Mouse (Mus musculus) neural tube, embryonic 14.5 days (tissue): ENCODE data around the gene Ankrd36. TPM values are rescaled to one million over a fixed set of nuclear protein-coding genes. Genes with fewer than 3 reads are reported as not detected.

Experiments
- ATAC-seq: fragments of 200-750 bp; cut with Nextera tagmentation; 2 replicates; pipeline ENCODE4 v1.8.0; 2017; ENCODE audit warnings: low read depth, mild to moderate bottlenecking, moderate TSS enrichment, moderate library complexity
- H3K27ac ChIP-seq: fragments of 300-500 bp; sonication (generic); 2 replicates; pipeline ENCODE4 v1.5.1; 2014; ENCODE audit warnings: low read depth, mild to moderate bottlenecking, control low read depth, low read length, moderate library complexity, mixed read lengths
- H3K27me3 ChIP-seq: fragments of 300-500 bp; sonication (generic); 2 replicates; pipeline ENCODE4 v1.6.1; 2014; ENCODE audit warnings: low read length; ENCODE audit not compliant: control insufficient read depth, insufficient read depth
- H3K36me3 ChIP-seq: fragments of 300-500 bp; sonication (generic); 2 replicates; pipeline ENCODE4 v1.6.1; 2014; ENCODE audit warnings: low read length, mixed read lengths; ENCODE audit not compliant: control insufficient read depth, insufficient read depth
- H3K4me1 ChIP-seq: fragments of 300-500 bp; sonication (generic); 2 replicates; pipeline ENCODE4 v1.6.1; 2014; ENCODE audit warnings: low read length; ENCODE audit not compliant: control insufficient read depth, insufficient read depth
- H3K4me2 ChIP-seq: fragments of 300-500 bp; sonication (generic); 2 replicates; pipeline ENCODE4 v1.6.1; 2014; ENCODE audit warnings: mild to moderate bottlenecking, low read depth, low read length, control low read depth
- H3K4me3 ChIP-seq: fragments of 300-500 bp; sonication (generic); 2 replicates; pipeline ENCODE4 v1.5.1; 2014; ENCODE audit warnings: low read depth, low read length, control low read depth, mixed read lengths
- H3K9ac ChIP-seq: fragments of 300-500 bp; sonication (generic); replicated peaks from 2 replicates; pipeline ENCODE4 v1.6.1; 2014; ENCODE audit warnings: low read depth, mild to moderate bottlenecking, control low read depth, low read length, mixed read lengths
- H3K9me3 ChIP-seq: fragments of 300-500 bp; sonication (generic); 2 replicates; pipeline ENCODE4 v1.6.1; 2016; ENCODE audit warnings: low read length; ENCODE audit not compliant: control insufficient read depth
- WGBS: fragments of 180-500 bp; shearing (Covaris S2); extraction: QIAGEN DNeasy Blood & Tissue Kit; methylation state at CpG from one replicate; pipeline ENCODE4 v1.1.7; 2014; 5-methylcytosine and 5-hydroxymethylcytosine counted together
- polyA plus RNA-seq: library from polyadenylated mRNA; unstranded; fragments of >200 nt; fragmentation: Nextera tagmentation; extraction: Ambion mirVana; gene quantifications from 2 replicates; pipeline ENCODE4 v1.2.1, GENCODE M21; 2014

Gene Ankrd36
- polyA plus RNA-seq, 1 experiment from 2014 or later: not detected

DNA sequence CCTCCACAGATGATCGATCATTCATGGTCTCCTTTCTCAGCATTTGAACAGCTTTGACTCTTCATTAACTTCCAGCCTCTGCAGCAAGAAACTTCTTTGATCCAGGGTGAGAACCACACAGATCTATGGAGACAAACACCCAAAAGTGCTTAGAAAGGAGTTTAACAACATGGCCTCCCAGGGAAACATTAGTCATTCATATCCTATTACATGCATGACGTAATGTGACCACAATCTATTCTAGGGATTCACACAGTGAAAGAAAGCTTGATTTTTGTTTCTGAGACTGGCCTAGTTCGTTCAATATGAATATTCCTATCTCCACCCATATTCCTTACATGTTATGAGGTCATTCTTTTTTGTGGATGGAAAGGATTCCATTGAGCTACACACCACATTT lies 3.9 kb upstream of the Ankrd36 start:
- no peak overlapping the region for H3K9ac ChIP-seq
- ATAC-seq: no peak
- H3K4me2 ChIP-seq: no peak overlapping the region
- H3K4me1 ChIP-seq: no peaks in the 10 kb centered on the region
- no peak overlapping the region for H3K4me3 ChIP-seq
- H3K27ac ChIP-seq: no peak overlapping the region
- no peaks in the 10 kb centered on the region for H3K27me3 ChIP-seq
- H3K36me3 ChIP-seq: no peaks in the 10 kb centered on the region
- WGBS: 82% methylated on average over 3 of the region's 3 CpGs
- no peaks in the 10 kb centered on the region for H3K9me3 ChIP-seq

DNA sequence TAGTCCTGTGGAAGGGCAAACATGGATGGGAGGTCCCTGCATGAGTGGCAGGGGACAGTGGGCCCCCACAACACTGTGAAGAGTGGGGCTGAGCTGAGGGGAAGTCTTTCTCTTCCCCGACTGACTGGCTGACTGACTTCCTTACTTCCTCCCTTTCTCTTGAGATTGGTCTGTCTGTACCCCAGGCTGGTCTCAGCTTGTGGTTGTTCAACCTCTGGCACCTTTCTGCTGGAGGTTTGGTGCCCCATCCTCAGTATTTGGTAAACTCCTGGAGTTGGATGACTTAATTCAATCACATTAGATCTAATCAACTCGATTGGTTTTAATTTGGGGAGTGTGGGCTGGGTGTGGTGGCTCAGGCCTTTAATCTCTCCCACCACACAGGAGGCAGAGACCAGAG lies 3.0 kb upstream of the Ankrd36 start:
- Histone ChIP-seq H3K4me2 (no peak overlapping the region), H3K4me3 (no peak overlapping the region), H3K27ac (no peak overlapping the region), H3K9me3 (no peaks in the 10 kb centered on the region), H3K27me3 (no peaks in the 10 kb centered on the region), H3K9ac (no peak overlapping the region), H3K36me3 (no peaks in the 10 kb centered on the region), H3K4me1 (no peaks in the 10 kb centered on the region)
- 69% methylated on average over 2 of the region's 2 CpGs for WGBS
- no peak for ATAC-seq

DNA sequence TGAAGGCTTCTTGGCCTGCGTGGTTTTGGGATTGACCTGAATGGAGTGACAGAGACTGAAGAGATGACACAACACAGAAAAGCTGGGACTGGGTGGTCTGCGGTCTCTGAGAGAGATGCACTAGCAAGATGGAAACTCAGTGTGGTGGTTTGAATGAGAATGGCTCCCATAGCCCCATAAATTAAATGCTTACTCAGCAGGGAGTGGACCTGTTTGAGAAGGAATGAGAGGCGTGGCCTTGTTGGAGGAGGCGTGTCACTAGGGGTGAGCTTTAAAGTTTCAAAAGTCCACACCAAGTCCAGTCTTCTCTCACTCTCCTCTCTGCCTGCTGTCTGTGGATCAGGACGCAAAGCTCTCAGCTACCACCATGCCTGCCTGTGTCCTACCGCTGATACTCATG lies 1.8 kb upstream of the Ankrd36 start:
- H3K27me3 ChIP-seq: no peaks in the 10 kb centered on the region
- H3K4me2 ChIP-seq: no peak overlapping the region
- no peak for ATAC-seq
- H3K4me1 ChIP-seq: no peaks in the 10 kb centered on the region
- H3K9me3 ChIP-seq: no peaks in the 10 kb centered on the region
- H3K4me3 ChIP-seq: no peak overlapping the region
- no peak overlapping the region for H3K27ac ChIP-seq
- 97% methylated on average over 6 of the region's 6 CpGs for WGBS
- H3K9ac ChIP-seq: no peak overlapping the region
- no peaks in the 10 kb centered on the region for H3K36me3 ChIP-seq

DNA sequence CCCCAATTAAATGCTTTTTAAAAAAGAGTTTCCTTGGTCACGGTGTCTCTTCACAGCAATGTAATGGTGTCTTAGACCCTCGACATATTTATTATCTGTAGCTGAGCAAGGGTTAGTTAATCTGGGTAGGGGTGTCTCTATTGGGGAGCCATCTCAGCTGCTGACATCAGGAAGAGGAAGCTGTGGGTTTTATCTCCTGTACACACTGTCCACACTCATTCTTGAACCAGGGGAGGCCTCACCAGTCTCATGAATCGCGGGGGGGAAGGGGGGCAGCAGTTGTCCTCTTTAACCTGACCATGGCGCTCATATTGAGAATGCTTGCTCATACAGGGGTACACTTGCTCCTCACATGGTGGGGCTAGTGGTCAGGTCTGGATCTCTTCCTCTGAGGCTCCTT lies 1.4 kb upstream of the Ankrd36 start:
- Histone ChIP-seq H3K9ac (no peak overlapping the region), H3K9me3 (no peaks in the 10 kb centered on the region), H3K4me3 (no peak overlapping the region), H3K27ac (no peak overlapping the region), H3K4me2 (no peak overlapping the region), H3K36me3 (no peaks in the 10 kb centered on the region), H3K27me3 (no peaks in the 10 kb centered on the region), H3K4me1 (no peaks in the 10 kb centered on the region)
- ATAC-seq: no peak
- 96% methylated on average over 5 of the region's 5 CpGs for WGBS

DNA sequence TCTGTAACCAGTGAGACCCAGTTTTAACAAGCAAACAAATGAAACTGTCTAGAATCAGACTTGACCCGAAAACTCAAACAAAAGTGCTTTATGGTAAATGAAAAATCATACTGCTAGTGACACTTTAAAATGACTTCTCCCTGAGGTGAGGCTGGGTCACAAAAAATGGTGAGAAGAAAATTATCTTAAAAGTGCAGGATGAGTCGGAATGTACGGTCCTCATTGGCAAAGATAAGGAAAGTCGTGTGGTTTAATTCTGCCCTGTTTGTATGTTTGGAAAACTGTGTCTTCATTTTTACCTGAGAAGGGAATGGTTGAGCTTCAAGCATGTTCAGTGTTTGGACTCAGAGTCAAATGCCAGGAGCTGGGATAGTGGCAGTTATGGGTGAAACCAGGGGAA lies 2.4 kb downstream of the Ankrd36 start:
- Histone ChIP-seq H3K9me3 (no peaks in the 10 kb centered on the region), H3K4me1 (no peaks in the 10 kb centered on the region), H3K4me2 (no peak overlapping the region), H3K27ac (no peak overlapping the region), H3K9ac (no peak overlapping the region), H3K36me3 (no peaks in the 10 kb centered on the region), H3K4me3 (no peak overlapping the region), H3K27me3 (no peaks in the 10 kb centered on the region)
- no peak for ATAC-seq
- WGBS: 91% methylated on average over 4 of the region's 4 CpGs

DNA sequence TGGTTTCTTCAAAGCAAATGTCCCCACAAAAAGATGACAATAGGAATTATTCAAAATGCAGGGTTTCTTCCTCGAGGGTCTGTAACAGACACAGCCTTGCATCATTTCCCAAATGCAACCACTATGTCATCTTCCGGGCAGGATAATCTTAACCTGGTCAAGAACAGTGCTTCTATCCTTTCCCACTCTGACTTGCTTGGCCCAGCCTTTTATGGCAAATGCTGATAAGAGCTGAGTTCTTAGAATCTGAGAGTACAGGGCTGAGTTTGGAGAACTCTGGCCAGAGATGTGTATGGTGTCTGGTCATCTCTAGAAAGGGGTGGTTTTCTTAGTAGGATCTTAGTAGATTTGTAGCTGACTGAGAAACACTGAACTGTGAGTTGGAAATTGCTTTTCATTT lies 4.3 kb downstream of the Ankrd36 start:
- no peaks in the 10 kb centered on the region for H3K4me1 ChIP-seq
- no peaks in the 10 kb centered on the region for H3K9me3 ChIP-seq
- no peak overlapping the region for H3K9ac ChIP-seq
- ATAC-seq: no peak
- H3K4me3 ChIP-seq: no peak overlapping the region
- H3K4me2 ChIP-seq: no peak overlapping the region
- no peak overlapping the region for H3K27ac ChIP-seq
- no peaks in the 10 kb centered on the region for H3K36me3 ChIP-seq
- no peaks in the 10 kb centered on the region for H3K27me3 ChIP-seq
- 79% methylated on average over 2 of the region's 2 CpGs for WGBS

DNA sequence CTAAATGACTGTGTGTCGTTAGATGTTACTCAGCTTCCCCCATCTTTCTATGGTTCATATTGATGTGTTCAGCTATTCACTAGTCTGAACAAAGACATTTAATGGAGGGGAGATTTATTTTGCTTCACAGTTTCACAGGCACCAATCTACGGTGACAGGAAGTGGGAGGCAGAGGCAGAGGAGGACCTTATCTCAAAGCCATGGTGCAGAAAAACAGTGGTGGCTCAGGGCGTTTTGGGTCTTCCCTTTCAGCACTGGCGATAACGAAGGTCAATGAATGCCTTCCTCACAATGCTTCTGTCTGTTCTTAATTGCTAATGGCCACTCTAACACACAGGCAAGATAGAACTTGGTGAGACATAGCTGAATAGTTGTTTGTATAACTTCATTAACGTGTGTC lies 5.6 kb downstream of the Ankrd36 start:
- Histone ChIP-seq H3K4me1 (no peaks in the 10 kb centered on the region), H3K9ac (no peak overlapping the region), H3K36me3 (no peaks in the 10 kb centered on the region), H3K9me3 (no peaks in the 10 kb centered on the region), H3K4me2 (no peak overlapping the region), H3K27ac (no peak overlapping the region), H3K4me3 (no peak overlapping the region), H3K27me3 (no peaks in the 10 kb centered on the region)
- WGBS: 78% methylated on average over 6 of the region's 6 CpGs
- no peak for ATAC-seq

DNA sequence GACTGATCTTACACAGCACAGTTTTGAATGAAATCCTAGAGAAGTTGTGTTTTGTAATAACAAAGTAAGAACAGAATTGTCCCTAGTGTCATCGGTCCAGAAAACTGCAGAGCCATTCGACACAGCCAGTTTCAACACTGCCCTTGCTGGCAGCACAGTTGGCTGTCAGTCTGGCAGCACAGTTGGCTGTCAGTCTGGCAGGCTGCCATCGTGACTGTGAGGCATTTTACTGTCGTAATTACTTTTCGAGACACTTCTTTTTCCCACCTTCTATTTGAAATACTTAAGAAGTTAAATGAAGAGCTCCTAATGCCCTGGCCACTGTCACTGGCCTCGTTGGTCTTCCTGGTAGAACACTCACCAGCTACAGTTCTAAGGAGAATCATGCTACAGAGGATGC lies 22.9 kb downstream of the Ankrd36 start:
- no peak overlapping the region for H3K4me2 ChIP-seq
- no peak overlapping the region for H3K9ac ChIP-seq
- H3K36me3 ChIP-seq: no peaks in the 10 kb centered on the region
- H3K4me1 ChIP-seq: no peaks in the 10 kb centered on the region
- no peaks in the 10 kb centered on the region for H3K9me3 ChIP-seq
- H3K27ac ChIP-seq: no peak overlapping the region
- H3K27me3 ChIP-seq: no peaks in the 10 kb centered on the region
- no peak for ATAC-seq
- WGBS: 57% methylated on average over 6 of the region's 6 CpGs
- H3K4me3 ChIP-seq: no peak overlapping the region

DNA sequence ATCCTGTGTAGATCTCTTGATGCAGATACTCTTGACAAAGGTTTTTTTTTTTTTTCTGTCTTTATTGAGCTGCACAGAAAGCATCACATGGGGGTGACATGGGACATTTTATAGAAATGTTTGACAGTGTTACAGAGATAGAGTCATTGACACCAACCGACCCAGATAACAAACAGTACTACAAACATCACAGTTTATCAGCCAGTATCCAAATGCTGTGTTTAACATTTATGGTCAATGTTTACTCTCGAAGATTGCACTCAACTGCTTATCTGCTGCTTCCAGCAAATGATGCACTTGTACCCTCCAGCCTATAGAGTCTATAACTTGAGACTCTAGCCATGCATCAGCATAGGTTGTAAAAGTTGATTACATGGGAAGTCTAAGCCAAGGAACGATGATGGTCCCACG lies 25.9 kb downstream of the Ankrd36 start:
- Histone ChIP-seq H3K36me3 (no peaks in the 10 kb centered on the region), H3K4me3 (no peak overlapping the region), H3K4me2 (no peak overlapping the region), H3K27me3 (no peaks in the 10 kb centered on the region), H3K9me3 (no peaks in the 10 kb centered on the region), H3K27ac (no peak overlapping the region), H3K4me1 (no peaks in the 10 kb centered on the region), H3K9ac (no peak overlapping the region)
- ATAC-seq: no peak
- WGBS: 88% methylated on average over 4 of the region's 4 CpGs

DNA sequence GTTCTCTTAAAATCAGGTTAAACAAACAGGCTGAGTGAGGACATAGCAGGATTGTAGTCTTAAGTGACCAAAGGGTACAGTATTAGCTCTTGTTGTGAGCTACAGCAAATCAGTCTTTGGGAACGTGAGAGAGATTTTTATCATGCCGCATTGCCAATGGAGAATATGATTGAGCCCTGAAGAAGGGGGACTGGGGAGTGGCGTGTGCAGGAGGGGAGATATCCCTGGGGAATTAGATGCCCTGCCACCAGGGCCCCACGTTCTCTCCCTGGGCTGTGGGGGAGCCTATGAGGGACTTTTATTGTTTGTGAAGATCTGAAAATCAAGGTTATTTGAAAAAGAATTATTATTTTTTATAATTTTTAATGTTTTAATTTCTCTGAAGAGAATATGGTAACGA lies 26.3 kb downstream of the Ankrd36 start:
- 89% methylated on average over 5 of the region's 5 CpGs for WGBS
- Histone ChIP-seq H3K9me3 (no peaks in the 10 kb centered on the region), H3K4me3 (no peak overlapping the region), H3K4me1 (no peaks in the 10 kb centered on the region), H3K4me2 (no peak overlapping the region), H3K27me3 (no peaks in the 10 kb centered on the region), H3K36me3 (no peaks in the 10 kb centered on the region), H3K9ac (no peak overlapping the region), H3K27ac (no peak overlapping the region)
- ATAC-seq: no peak
